Mouse (Mus musculus) gastrocnemius, adult 8-10 months (tissue): ENCODE measurements around the gene Umps. TPM values are rescaled to one million over a fixed set of nuclear protein-coding genes. Genes with fewer than 3 reads are reported as not detected.
A peak's percentile ranks its signal among the peaks of the same experiment; 100 is the strongest.

Experiments used
- DNase-seq, 2 experiments: peaks; one replicate each; pipeline ENCODE4 v3.0.0; 2022; ENCODE audit warnings: low spot score in 2 of 2
- total RNA-seq, 4 experiments: library from RNA; stranded (reverse); gene quantifications; 2 replicates each; pipeline ENCODE4 v1.2.4; 2022

Gene Umps
- 1 to 10 TPM; 6.1 to 7.2 (median 6.5) TPM for total RNA-seq

DNA sequence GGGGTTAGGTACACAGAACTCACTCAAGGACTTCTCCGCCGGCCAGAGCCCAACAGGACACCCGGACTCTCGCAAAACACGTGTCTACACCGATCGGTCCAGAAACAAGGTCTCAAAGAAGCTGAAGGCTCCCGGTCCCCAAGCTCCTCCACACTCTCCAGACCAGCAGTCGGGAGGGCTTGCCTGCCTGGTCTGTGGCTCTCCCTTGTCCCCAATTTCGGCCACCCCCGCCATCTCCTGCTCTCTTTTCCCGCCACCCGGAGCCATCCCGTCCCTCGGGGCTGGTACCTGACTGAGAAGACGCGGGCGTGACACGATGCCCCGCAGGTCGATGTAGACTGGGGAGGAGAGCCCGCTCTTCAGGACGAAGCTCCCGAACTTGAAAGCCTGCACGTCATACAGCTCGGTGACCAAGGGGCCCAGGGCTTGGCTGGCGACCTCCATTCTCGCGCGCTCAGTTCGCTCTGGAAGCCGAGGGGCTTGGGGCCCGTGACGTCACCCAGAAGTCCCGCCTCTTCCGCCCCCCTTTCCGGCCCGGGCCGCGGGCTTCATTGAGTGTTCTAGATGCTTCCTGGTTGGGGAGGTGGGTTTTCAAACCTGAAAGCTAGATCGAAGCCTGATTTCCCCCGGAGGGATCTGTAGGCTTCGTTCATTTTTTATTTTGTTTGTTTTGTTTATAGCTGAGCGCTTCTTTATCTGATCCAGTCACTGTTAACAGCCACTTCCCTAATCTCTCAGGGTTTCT lies at the start of gene Umps:
Gene Umps, minus strand, starts transcription at position 501 of the 745 bp plus-strand sequence.
- DNase-seq: peak; percentile 61 to 67

DNA sequence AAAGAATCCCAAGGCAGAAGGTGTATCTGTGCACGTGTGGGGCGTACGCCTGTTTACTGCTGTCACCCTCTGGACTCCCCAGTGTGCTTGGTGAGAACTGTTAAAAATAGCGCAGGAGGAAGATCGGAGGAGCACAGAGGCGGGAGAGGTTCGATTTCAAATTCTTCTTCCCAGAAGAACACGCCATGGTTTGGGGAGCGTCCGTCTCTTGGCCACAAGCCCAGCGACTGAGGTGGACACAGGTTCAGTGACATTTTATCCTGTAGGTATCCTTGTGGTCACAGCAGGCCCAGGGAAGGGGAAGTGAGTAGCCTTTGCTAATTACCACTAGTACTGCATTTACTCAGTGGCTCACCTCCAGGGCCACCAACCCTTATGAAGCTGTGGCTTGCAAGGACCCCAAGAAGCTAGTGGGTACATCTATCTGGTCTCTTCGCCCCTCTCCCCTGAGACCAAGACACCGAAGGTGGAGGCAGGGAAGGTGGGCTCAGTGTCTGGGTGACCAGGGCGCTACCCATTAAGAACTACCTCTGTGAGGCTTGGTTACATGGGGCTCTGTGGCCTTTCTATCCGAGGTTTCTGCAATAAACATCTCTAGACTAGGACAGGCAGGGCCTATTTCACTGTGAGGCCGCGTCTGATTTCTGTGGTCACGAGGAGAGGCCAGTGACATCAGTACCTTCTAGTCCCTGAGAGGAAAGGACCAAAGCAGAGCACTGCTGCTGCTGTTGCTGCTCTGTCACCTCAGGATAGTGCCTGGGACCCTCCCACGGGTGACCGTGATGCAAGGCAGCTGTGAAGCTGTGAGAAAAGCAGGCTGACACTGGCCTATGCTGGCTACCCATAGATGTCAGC lies 45.4 kb upstream of the Umps start:
- peak in 1 of 2 experiments; percentile 59 for DNase-seq

DNA sequence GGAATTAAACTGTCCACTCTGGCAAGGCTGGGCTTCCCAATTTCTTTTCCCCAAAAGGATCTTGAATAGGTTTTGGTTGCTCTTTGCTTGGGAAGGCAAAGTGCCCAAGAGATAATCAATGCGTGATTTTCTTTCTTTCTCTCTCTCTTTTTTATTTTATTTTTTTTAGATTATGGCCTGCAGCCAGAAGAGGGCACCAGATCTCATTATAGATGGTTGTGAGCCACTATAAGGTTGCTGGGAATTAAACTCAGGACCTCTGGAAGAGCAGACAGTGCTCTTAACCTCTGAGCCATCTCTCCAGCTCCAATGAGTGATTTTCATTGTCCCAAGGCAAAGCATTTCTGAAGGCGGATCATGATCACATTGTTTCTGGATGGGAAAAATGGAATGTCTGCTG lies 42.7 kb upstream of the Umps start:
- no peak for DNase-seq

DNA sequence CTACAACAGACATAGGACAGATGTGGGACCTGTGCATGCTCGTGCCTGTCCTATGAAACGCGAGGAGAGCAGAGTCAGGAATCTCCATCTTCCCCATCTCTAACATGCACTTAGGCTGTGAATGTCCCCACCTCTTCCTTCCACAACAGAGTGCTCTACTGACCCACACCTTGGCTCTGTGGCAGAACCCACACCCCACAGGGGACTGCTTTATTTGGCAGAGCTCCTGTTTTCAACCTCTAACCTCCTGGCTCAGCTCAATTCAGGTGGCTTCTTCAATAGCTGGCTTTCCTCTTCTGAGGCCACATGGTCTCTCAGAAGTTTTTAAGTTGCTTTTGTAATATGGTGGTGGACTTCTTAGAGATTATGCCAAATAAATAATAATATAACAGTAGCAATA lies 39.1 kb upstream of the Umps start:
- no peak for DNase-seq

DNA sequence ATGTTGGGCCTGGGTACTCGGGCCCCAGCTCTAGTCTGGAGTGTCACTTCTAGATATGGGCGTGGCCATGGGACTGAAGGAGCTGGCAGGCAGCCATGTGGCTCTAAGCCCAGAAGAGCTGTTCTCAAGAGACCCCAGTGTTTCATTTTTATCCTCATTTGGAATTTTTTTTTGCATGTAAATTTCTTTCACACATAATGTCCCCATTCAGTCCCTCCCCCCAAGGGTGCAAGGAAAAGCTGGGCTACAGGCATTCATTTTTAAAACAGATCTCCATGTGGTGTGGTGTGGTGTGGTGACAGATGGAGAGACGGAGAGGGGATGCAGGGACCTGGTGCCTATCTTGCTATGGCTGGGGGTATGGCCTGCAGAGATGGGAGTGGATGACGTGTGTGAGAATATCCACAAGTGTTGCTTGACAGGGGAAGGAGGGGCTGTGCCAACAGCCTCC lies 37.3 kb upstream of the Umps start:
- DNase-seq: peak in 1 of 2 experiments; percentile 36

DNA sequence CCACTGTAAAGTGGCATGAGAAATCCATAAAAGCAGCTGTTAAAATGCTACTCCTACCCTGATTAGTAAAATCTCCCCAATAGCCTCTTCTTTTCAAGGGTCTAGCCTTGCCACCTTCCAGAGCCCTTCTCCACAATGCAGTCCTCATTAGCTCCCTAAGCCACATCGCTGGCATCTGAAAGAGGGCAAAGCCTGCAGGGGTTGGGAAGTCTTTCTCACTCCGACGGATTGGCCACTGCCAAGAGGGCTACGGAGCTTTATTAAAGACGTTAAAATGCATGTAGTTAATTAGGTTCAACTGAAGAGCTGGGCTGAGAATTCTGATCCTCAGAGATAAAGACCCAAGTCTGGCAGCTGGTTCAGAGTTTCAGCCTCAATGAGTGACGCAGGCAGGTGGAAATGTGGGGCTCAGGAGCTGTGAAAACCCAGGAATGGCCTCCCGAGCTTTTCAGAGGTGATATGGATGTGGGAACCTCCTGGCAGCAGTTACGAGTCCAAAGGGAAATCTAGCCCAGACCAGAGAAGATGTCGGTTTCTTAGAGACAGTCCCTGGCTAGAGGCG lies 36.8 kb upstream of the Umps start:
- no peak for DNase-seq

DNA sequence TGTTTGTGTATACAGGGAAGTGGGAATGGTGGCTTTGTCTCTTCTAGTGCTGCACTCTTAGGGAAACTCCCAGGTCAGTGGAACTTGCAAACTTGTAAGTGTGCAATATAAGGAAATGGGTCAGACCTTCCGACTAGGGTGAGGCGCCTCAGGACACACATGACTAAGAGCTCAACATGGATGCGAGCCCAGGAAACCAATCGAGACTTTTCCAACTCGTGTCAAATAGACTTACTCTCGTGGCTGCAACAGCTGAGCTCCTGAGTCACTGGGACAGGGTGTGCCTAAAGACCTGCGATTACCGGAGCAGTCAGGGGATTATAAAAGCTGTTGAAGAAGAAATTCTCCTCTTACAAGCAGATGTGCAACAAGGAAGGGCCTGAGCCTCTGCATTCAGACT lies 33.9 kb upstream of the Umps start:
- peak; percentile 55 to 57 for DNase-seq

DNA sequence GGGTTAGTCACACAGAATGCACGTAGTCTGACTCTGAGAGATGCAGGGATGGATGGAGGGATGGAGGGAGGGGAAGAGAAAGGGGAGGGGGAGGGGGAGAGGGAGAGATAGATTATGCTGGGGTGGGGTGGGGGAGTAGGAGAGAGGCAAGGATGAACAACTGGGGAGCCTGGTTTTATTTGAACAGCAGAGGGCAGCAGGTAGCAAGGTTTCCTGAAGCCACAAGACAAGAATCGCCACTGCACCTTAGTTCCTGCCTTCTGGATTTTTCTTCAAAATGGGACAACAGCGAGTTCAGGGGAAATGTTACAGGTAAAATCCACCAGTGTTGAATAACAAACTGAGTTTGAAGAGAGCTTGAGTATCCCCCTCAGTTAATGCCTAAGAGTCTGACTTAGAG lies 32.5 kb upstream of the Umps start:
- DNase-seq: no peak

DNA sequence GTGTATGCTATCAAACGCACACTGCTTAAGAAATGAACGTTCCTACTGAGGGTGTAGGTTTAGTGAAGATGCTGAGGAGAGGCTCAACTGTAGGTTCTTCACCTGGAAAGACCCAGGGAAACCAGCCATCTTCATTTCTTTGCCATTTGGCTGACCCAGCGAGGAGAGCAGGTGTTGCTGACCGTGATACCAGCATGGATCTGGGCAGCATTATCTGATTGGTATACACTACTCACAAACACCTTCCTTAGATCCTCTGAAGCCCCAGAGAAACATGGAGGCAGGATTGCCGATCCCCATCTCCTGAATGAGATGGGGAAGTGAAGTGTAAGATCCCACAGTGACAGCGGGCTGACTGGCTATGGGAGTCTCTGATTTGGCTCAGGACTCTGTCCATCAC lies 31.2 kb upstream of the Umps start:
- no peak for DNase-seq

DNA sequence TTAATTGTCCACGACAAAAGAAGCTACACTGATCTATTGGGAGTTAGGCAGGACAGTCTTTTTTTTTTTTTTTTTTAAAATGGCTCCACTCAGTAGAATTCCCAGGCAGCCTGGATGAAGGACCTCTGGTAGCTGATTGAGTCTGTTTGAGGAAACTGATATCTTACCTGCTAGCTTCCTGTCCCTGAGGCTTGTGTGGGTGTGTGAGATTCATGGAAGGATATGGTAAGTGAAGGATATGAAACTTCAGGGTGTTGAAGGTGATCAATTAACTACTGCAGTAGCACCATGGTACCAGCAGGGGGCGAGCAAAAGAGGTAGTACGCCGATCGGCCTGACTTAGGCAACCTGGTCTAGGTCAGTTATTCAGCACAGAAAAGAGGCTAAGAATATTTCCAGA lies 29.2 kb upstream of the Umps start:
- DNase-seq: no peak

DNA sequence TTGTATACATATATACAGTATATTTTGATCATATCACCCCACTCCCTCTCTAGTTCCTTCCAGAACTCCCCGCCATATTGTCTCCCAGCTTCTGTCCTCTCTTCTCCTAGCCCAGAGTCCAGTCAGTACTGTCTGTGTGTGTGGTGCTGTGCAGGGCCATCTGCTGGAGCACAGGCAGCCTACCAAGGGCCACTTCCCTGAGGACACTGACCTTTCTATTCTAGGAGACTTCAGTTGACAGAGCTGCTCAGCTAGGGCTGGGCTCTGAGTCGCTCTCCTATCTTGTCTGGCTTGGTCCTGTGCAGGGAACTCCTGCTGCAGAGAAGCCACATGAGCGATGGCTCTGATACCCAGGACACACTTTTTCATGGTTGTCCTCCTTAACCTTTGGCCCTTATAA lies 28.7 kb upstream of the Umps start:
- peak in 1 of 2 experiments; percentile 27 for DNase-seq

DNA sequence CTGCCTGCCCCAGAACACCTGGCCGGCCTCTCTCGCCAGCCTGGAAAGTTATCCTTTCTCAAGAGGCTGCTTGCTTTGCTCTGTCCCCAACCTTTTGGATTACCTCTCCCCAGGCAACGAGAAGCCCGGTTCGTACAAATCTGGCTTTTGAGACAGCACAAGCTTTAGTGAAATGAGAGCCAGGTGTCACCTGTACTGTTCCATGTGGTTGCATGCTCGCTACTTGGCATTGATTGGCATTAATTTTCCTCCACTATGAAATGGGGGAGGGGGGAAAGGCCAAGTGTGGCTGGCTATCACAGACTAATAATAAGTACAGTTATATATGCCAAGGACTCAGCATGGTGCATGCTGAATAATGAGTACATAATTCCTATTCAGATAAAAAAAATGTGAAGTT lies 27.5 kb upstream of the Umps start:
- DNase-seq: no peak

DNA sequence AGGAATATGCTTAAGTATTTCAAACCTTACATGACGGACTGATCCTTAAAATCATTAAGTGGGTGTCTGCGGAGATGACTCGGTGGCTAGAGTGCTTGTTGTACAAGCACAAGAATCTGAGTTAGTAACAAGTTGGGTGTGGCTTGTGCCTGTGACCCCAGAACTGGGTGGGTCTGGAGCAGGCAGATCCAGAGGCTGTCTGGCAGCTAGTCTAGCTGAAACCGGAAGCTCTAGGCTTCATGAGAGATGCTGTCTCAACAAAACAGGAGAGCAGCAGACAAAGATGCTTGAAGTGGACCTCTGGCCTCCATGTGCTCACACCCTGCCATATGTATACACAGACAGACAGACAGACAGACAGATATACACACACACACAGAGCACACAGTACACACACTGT lies 23.9 kb upstream of the Umps start:
- DNase-seq: no peak

DNA sequence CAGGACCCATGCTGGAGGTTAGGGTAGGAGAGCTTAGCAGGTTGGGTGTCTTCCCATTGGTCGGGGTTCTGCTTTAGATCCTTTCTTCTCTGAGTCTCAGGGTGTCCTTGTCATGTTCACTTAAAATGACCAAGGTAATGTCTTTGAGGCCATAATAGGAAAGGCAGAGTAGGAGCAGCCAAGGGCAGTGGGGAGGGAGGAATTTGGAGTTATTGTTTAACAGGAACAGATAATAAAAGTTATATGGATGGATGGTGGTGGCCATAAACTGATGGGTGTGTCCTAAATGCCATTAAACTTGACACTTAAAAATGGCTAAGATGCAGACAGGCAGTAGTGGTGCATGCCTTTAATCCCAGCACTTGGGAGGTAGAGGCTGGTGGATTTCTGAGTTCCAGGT lies 22.3 kb upstream of the Umps start:
- no peak for DNase-seq

DNA sequence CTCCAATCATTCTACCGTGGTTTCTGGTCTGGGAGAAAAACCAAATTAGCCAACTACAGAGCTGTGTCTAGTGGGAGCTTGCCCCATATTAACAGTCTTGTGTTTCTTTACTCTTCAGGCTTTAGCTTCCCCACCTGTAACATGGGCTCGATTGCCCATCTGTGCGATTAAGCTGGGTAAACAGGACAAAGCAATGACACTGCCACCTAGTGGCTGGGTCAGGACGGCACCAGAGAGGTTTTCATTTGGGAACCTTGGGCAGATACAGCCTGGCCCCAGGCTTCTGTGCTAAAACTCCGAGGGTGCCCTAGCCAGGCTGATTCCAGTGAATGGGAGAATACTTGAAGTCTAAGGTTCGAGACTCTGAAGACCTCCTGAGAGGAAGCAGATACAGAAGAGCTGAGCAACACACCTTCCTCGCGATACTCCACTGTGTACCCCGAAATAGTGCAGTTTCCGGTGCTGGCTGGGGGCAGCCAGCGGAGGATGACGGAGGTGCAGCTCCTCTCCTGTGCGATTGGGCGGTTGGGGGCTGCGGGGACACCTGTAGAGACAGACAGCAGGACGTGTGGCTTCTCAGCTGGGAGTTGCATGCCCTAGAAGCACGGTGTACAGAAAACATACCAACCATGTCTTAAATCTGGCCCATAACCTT lies 21.6 kb upstream of the Umps start:
- no peak for DNase-seq

DNA sequence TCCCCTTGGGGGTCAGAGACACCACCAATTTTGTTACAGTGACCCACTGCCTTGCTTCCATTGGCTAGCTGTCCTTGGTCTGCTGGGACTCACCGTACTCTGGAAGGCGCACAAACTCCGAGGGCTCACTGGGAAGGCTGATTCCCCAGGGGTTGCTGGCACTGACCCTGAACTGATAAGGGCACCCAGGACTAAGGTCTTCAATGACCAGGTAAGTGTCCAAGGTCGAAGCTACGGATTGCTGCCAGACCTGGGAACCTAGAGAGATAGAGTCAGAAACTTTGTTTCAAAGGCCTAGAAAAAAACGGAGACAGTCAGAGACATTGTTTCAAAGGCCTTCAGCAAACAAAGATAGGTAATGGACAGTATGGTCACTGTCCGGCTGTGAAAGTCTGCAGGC lies 20.2 kb upstream of the Umps start:
- DNase-seq: no peak

DNA sequence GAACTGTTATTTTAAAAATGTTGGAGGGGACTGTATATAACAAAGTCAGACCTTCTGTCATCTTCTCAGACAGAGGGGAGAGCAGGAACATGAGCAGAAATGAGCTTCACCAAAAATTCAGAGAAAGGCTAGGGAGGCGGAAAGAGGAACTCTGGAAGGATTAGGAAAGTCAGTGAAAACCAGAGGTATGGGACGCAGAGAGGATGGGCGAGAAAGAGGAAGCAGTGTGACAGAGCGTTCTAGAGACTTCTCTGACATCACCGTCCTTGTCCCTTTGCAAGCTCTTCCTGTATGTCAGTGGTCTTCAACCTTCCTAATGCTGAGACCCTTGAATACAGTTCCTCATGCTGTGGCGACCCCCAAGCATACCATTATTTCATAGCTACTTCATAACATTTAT lies 18.5 kb upstream of the Umps start:
- no peak for DNase-seq

DNA sequence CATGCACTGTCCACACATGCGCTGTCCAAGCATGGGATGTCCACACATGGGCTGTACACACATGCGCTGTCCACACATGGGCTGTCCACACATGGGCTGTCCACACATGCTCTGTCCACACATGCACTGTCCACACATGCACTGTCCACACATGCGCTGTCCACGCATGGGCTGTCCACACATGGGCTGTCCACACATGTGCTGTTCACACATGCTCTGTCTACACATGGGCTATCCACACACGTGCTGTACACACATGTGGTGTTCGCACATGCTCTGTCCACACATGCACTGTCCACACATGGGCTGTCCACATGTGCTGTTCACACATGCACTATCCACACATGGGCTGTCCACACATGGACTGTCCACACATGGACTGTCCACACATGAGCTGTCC lies 16.9 kb upstream of the Umps start:
- no peak for DNase-seq

DNA sequence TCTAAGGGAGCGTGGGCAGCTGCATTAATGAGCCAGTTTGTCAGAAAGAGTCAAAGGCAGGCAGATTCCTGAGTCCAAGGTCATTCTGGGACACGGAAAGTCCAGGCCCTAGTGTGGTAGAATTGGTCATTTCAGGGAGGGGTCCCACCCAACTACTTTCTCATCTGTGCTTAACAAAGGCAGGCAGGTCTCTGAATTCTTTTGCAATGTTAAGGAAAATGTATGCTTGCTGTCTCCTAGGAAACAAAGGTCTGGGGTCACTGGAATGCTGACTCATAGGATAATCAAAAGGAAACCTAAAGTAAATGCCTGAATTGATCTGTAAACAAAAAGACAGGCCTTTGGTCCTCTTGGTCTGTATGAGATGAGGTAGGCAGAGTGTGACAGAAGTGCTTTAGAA lies 13.0 kb upstream of the Umps start:
- DNase-seq: no peak

DNA sequence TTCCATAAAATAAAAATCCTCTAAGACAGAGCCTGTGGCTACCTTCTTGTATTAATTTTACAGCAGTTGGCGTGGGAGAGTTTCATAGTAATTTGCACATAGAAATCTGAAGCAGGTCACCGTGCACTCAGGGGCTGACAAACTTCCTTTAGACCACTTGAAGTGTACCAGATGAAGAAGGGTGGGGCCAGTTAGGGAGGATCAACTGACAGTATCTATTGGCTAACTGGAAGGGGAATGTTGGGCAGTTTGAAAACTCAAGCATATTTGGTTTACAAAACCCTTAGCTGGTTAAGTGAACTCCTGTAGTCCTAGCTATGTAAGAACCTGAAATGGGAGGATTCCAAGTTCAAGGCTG lies 424 bp upstream of the Umps start:
- no peak for DNase-seq

DNA sequence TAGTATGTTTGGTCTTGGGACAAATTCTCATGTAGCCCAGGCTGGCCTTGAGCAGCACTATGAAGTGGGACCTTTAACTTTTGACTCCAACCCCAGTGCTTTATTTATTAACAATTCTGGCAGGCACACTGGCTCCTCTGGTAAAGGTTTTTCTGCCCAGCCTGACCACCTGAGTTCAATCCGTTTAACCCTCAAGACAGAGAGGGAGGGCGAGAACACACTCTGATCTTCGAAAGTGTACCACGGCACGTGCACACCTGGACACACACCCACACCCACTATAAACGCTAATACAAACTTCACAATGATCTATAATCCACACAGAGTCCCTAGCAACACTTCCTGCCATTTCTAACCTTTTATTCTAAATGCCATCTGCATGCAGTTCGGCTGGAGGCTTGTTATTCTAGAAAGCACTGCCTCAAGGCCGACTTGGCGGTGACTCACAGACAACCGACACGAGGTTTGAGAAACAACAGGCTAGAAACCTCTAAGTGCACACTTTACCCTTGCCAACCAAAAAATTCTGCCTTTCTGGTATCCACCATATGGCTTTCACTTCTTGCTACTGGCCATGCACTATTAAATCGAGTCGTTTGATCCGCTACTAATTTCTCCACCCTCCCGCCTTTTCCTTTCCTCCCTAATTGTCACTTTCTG lies 830 bp downstream of the Umps start:
- no peak for DNase-seq
